Mouse (Mus musculus) lung, postnatal 25 days (tissue): ENCODE data around the gene Irf2bp1.

ENCODE experiments used
- DNase-seq: peaks from one replicate; pipeline ENCODE4 v3.0.0; 2022; ENCODE audit warnings: low spot score

Gene Irf2bp1

GRCm38 (mm10) chr7:19000421-19000820, 3.4 kb upstream of the Irf2bp1 start:
- DNase-seq: no peak

GRCm38 (mm10) chr7:19001066-19001806, 2.6 kb upstream of the Irf2bp1 start:
- peak; percentile 80 for DNase-seq

- no peak for DNase-seq
Observed at GRCm38 (mm10) chr7:19001807-19002085, 2.1 kb upstream of the Irf2bp1 start.

- no peak for DNase-seq
Observed at GRCm38 (mm10) chr7:19002115-19002514, 1.7 kb upstream of the Irf2bp1 start.

- DNase-seq: peak; percentile 89
Observed at GRCm38 (mm10) chr7:19002848-19003498, 871 bp upstream of the Irf2bp1 start.

GRCm38 (mm10) chr7:19004631-19005079, 811 bp downstream of the Irf2bp1 start:
- no peak for DNase-seq

GRCm38 (mm10) chr7:19005417-19006121, 1.7 kb downstream of the Irf2bp1 start:
- no peak for DNase-seq

- DNase-seq: peak; percentile 88
Observed at GRCm38 (mm10) chr7:19006476-19006875, 2.6 kb downstream of the Irf2bp1 start.

GRCm38 (mm10) chr7:19007026-19007977, 3.5 kb downstream of the Irf2bp1 start:
- DNase-seq: no peak

- DNase-seq: no peak
Observed at GRCm38 (mm10) chr7:19010581-19010980, 6.7 kb downstream of the Irf2bp1 start.

- peak; percentile 36 for DNase-seq
Observed at GRCm38 (mm10) chr7:19012025-19012621, 8.3 kb downstream of the Irf2bp1 start.

- no peak for DNase-seq
Observed at GRCm38 (mm10) chr7:19012882-19013281, 9.0 kb downstream of the Irf2bp1 start.

GRCm38 (mm10) chr7:19014452-19014851, 10.6 kb downstream of the Irf2bp1 start:
- DNase-seq: no peak

GRCm38 (mm10) chr7:19016042-19016441, 12.2 kb downstream of the Irf2bp1 start:
- DNase-seq: no peak

- no peak for DNase-seq
Observed at GRCm38 (mm10) chr7:19017909-19018308, 14.1 kb downstream of the Irf2bp1 start.

- peak; percentile 17 for DNase-seq
Observed at GRCm38 (mm10) chr7:19021048-19021447, 17.2 kb downstream of the Irf2bp1 start.

- no peak for DNase-seq
Observed at GRCm38 (mm10) chr7:19022189-19022958, 18.5 kb downstream of the Irf2bp1 start.

GRCm38 (mm10) chr7:19023357-19023814, 19.5 kb downstream of the Irf2bp1 start, which contains the start of gene Foxa3:
Gene Foxa3, minus strand, starts transcription at chr7:19023538.
- DNase-seq: peak; percentile 35

GRCm38 (mm10) chr7:19024096-19024506, 20.3 kb downstream of the Irf2bp1 start, which contains the start of gene Sympk:
Gene Sympk, plus strand, starts transcription at chr7:19024377.
- DNase-seq: peak; percentile 97

GRCm38 (mm10) chr7:19024581-19025255, 20.9 kb downstream of the Irf2bp1 start:
- DNase-seq: no peak
